Mouse (Mus musculus): ENCODE measurements around the gene Sytl2.

Sytl2 gene

GRCm38 (mm10) chr7:90301942-90302646, at the start of gene Sytl2:
TSS of gene Sytl2 (plus strand) at chr7:90302252.
- peak; percentile 13 for DNase-seq (ENCODE audit: low spot score)

- DNase-seq (ENCODE audit: low spot score), result no peak
Measured at GRCm38 (mm10) chr7:90252946-90253345, 49.1 kb upstream of the Sytl2 start.

GRCm38 (mm10) chr7:90258701-90259100, 43.4 kb upstream of the Sytl2 start:
- DNase-seq (ENCODE audit: low spot score), result no peak

- no peak for DNase-seq (ENCODE audit: low spot score)
Measured at GRCm38 (mm10) chr7:90259899-90260298, 42.2 kb upstream of the Sytl2 start.

- DNase-seq (ENCODE audit: low spot score), result no peak
Measured at GRCm38 (mm10) chr7:90261902-90262599, 40.0 kb upstream of the Sytl2 start.

GRCm38 (mm10) chr7:90265289-90265970, 36.6 kb upstream of the Sytl2 start, which contains the start of gene Ccdc83:
TSS of gene Ccdc83 (minus strand) at chr7:90265777.
- peak; percentile 66 for DNase-seq (ENCODE audit: low spot score)

GRCm38 (mm10) chr7:90270141-90270540, 31.9 kb upstream of the Sytl2 start:
- DNase-seq (ENCODE audit: low spot score), result no peak

- no peak for DNase-seq (ENCODE audit: low spot score)
Measured at GRCm38 (mm10) chr7:90274561-90275100, 27.4 kb upstream of the Sytl2 start.

GRCm38 (mm10) chr7:90277246-90277645, 24.8 kb upstream of the Sytl2 start:
- DNase-seq (ENCODE audit: low spot score), result no peak

- DNase-seq (ENCODE audit: low spot score), result no peak
Measured at GRCm38 (mm10) chr7:90277769-90278168, 24.3 kb upstream of the Sytl2 start.

- DNase-seq (ENCODE audit: low spot score), result no peak
Measured at GRCm38 (mm10) chr7:90279136-90279535, 22.9 kb upstream of the Sytl2 start.

- no peak for DNase-seq (ENCODE audit: low spot score)
Measured at GRCm38 (mm10) chr7:90280274-90280875, 21.7 kb upstream of the Sytl2 start.

- no peak for DNase-seq (ENCODE audit: low spot score)
Measured at GRCm38 (mm10) chr7:90280878-90281277, 21.2 kb upstream of the Sytl2 start.

GRCm38 (mm10) chr7:90281759-90282546, 20.1 kb upstream of the Sytl2 start:
- DNase-seq (ENCODE audit: low spot score), result no peak

- DNase-seq (ENCODE audit: low spot score), result no peak
Measured at GRCm38 (mm10) chr7:90282786-90283185, 19.3 kb upstream of the Sytl2 start.

GRCm38 (mm10) chr7:90284793-90285192, 17.3 kb upstream of the Sytl2 start:
- no peak for DNase-seq (ENCODE audit: low spot score)

GRCm38 (mm10) chr7:90291885-90292284, 10.2 kb upstream of the Sytl2 start:
- no peak for DNase-seq (ENCODE audit: low spot score)

GRCm38 (mm10) chr7:90302647-90303552, 848 bp downstream of the Sytl2 start:
- peak; percentile 2 for DNase-seq (ENCODE audit: low spot score)

- DNase-seq (ENCODE audit: low spot score), result peak; percentile 19
Measured at GRCm38 (mm10) chr7:90306079-90306478, 4.0 kb downstream of the Sytl2 start.

- DNase-seq (ENCODE audit: low spot score), result no peak
Measured at GRCm38 (mm10) chr7:90306968-90307367, 4.9 kb downstream of the Sytl2 start.
